Mouse (Mus musculus) ZHBTc4 (cell line): ENCODE results near the gene Trim34a.
"Not testable (repeated sequence)": the region's sequence is repeated elsewhere in the genome, so short reads cannot be mapped to it uniquely, and the experiment has no call there.

Experiments used
- DNase-seq: peaks from one replicate; pipeline ENCODE4 v3.0.0-alpha.2; 2011; ENCODE audit warnings: low read depth, low spot score

Trim34a gene

GRCm38 (mm10) chr7:104244287-104245181 lies at the start of gene Trim34a:
Trim34a (plus strand) TSS chr7:104244457.
- peak; percentile 92 for DNase-seq

- DNase-seq, result no peak
Measured at GRCm38 (mm10) chr7:104195885-104196284, 48.4 kb upstream of the Trim34a start, which contains the start of gene Olfr649. Olfr649 (minus strand) TSS chr7:104195985.

- peak; percentile 87 for DNase-seq
Measured at GRCm38 (mm10) chr7:104199822-104200221, 44.4 kb upstream of the Trim34a start.

- no peak for DNase-seq
Measured at GRCm38 (mm10) chr7:104206197-104206596, 38.1 kb upstream of the Trim34a start.

- DNase-seq, result peak; percentile 49
Measured at GRCm38 (mm10) chr7:104216011-104216535, 28.2 kb upstream of the Trim34a start.

- DNase-seq, result peak; percentile 86
Measured at GRCm38 (mm10) chr7:104217881-104218280, 26.4 kb upstream of the Trim34a start.

GRCm38 (mm10) chr7:104218701-104219569 lies 25.3 kb upstream of the Trim34a start, which contains the start of gene Trim6:
Trim6 (plus strand) TSS chr7:104218793.
- DNase-seq, result peak; percentile 98

- peak; percentile 77 for DNase-seq
Measured at GRCm38 (mm10) chr7:104231203-104231602, 13.1 kb upstream of the Trim34a start.

- DNase-seq, result no peak
Measured at GRCm38 (mm10) chr7:104240857-104241256, 3.4 kb upstream of the Trim34a start.

- DNase-seq, result peak; percentile 63
Measured at GRCm38 (mm10) chr7:104243616-104244015, 641 bp upstream of the Trim34a start.

GRCm38 (mm10) chr7:104260380-104260779 lies 16.1 kb downstream of the Trim34a start:
- not testable (repeated sequence) for DNase-seq

- not testable (repeated sequence) for DNase-seq
Measured at GRCm38 (mm10) chr7:104265335-104265734, 21.1 kb downstream of the Trim34a start.

- DNase-seq, result not testable (repeated sequence)
Measured at GRCm38 (mm10) chr7:104279361-104279760, 35.1 kb downstream of the Trim34a start.

- DNase-seq, result not testable (repeated sequence)
Measured at GRCm38 (mm10) chr7:104287576-104288443, 43.6 kb downstream of the Trim34a start, which contains the start of gene Trim5. Trim5 (minus strand) TSS chr7:104288094.

- DNase-seq, result no peak
Measured at GRCm38 (mm10) chr7:104290641-104291040, 46.4 kb downstream of the Trim34a start.

- DNase-seq, result no peak
Measured at GRCm38 (mm10) chr7:104291638-104292400, 47.6 kb downstream of the Trim34a start.
